Mouse (Mus musculus) kidney, embryonic 16.5 days (tissue): ENCODE data around the gene Sapcd2. TPM values are rescaled to one million over a fixed set of nuclear protein-coding genes. Genes with fewer than 3 reads are reported as not detected.

ENCODE experiments used
- ATAC-seq: fragments of 200-750 bp; cut with Nextera tagmentation; 2 replicates; pipeline ENCODE4 v1.8.0; 2017; ENCODE audit warnings: moderate TSS enrichment; ENCODE audit not compliant: low FRiP score, low TSS enrichment
- H3K27ac ChIP-seq: fragments of 300-500 bp; sonication (generic); 2 replicates; pipeline ENCODE4 v1.5.1; 2014; ENCODE audit warnings: low read length
- H3K27me3 ChIP-seq: fragments of 300-500 bp; sonication (generic); 2 replicates; pipeline ENCODE4 v1.6.1; 2014; ENCODE audit warnings: low read length, control low read depth, mixed read lengths; ENCODE audit not compliant: insufficient read depth
- H3K36me3 ChIP-seq: fragments of 300-500 bp; sonication (generic); 2 replicates; pipeline ENCODE4 v1.6.1; 2014; ENCODE audit warnings: low read length, control low read depth, mixed read lengths; ENCODE audit not compliant: insufficient read depth
- H3K4me1 ChIP-seq: fragments of 300-500 bp; sonication (generic); 2 replicates; pipeline ENCODE4 v1.6.1; 2014; ENCODE audit warnings: low read length, control low read depth, mixed read lengths; ENCODE audit not compliant: insufficient read depth
- H3K4me2 ChIP-seq: fragments of 300-500 bp; sonication (generic); replicated peaks from 2 replicates; pipeline ENCODE4 v1.6.1; 2014; ENCODE audit warnings: low read depth, low read length
- H3K4me3 ChIP-seq: fragments of 300-500 bp; sonication (generic); 2 replicates; pipeline ENCODE4 v1.5.1; 2014; ENCODE audit warnings: mild to moderate bottlenecking, low read length
- H3K9ac ChIP-seq: fragments of 300-500 bp; sonication (generic); replicated peaks from 2 replicates; pipeline ENCODE4 v1.6.1; 2014; ENCODE audit warnings: low read length
- H3K9me3 ChIP-seq: fragments of 300-500 bp; sonication (generic); 2 replicates; pipeline ENCODE4 v1.6.1; 2016; ENCODE audit warnings: low read length, control low read depth
- WGBS: fragments of 180-500 bp; shearing (Covaris S2); extraction: QIAGEN DNeasy Blood & Tissue Kit; methylation state at CpG from one replicate; pipeline ENCODE4 v1.1.7; 2014; 5-methylcytosine and 5-hydroxymethylcytosine counted together
- polyA plus RNA-seq: library from polyadenylated mRNA; unstranded; fragments of >200 nt; fragmentation: Nextera tagmentation; extraction: Ambion mirVana; gene quantifications from 2 replicates; pipeline ENCODE4 v1.2.1, GENCODE M21; 2015

The Sapcd2 gene
- polyA plus RNA-seq, result 39.3 and 41.2 TPM in 2 replicates

DNA sequence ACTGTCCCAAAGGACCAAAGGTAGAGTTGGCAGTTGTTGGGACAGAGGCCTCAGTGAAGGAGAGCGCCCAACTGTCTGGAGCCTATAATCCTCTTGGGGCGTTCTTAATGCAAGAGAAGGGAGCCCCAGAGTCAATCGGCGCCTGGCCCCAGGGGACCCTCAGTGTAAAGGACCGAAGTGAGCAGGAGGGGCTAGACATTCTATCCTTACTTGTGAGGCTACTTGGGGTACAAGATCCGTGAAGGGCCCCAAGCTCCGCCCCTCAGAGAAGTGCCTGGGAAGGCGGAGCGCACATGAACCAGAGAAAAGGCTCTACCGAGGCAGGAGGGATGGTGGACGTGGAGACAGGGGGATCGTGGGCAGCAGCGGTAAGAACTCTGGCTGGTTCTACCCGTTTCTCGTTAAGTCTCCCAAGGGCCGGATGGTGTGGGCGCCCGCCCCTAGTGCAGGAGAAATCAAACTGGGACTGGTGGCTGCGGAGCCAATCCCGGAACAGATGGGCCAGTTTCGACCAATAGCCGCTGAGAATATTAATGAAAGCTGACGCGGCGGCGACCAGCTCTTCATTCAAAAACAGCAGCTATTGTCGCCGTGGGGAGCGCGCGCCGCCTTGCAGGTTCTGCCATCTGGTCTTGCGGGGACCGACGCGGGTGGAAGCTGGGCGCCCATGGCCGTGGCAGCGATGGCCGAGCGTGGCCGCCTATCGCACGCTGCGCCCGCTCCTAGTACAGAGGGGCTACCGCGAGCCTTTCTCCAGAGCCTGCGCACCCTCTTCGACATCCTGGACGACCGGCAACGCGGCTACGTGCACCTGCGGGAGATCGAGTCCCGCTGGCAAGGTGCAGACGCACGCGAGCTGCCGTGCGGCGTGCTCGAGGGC, at the start of gene Sapcd2:
Sapcd2 (plus strand) TSS at position 558 of the 880 bp plus-strand sequence.
- ATAC-seq, result peak; percentile 95
- under 1% methylated on average over 65 of the region's 65 CpGs for WGBS
- Histone ChIP-seq H3K9me3 (no peaks in the 10 kb centered on the region), H3K9ac (peak within 1 kb of the TSS; percentile 81), H3K4me2 (peak within 1 kb of the TSS; percentile 97), H3K27me3 (no peaks in the 10 kb centered on the region), H3K27ac (peak within 1 kb of the TSS; percentile 86), H3K4me1 (peaks cover 24% of the 10 kb centered on the region), H3K36me3 (peaks cover 11% of the 10 kb centered on the region; the same call in 1 of the 2 replicates), H3K4me3 (peak within 1 kb of the TSS; percentile 83)

DNA sequence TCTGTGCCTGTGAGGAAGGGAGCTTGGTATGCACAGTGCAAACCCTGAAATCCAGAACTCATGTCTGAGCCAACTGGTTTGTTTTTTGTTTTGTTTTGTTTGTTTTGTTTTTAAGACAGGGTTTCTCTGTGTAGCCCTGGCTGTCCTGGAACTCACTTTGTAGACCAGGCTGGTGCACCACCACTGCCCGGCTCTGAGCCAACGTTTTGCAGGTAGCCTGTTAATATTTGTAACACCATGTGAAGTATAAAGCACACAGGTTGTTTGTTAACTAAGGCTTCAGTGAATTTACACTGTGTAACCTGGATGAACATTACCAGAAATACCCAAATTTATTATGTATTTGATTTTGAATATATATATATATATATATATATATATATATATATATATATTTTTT, 46.1 kb upstream of the Sapcd2 start:
- Histone ChIP-seq H3K36me3 (no peaks in the 10 kb centered on the region), H3K4me2 (no peak overlapping the region), H3K4me3 (no peak overlapping the region), H3K27me3 (no peaks in the 10 kb centered on the region), H3K27ac (no peak overlapping the region), H3K9ac (no peak overlapping the region), H3K4me1 (no peaks in the 10 kb centered on the region; the same call in 1 of the 2 replicates), H3K9me3 (no peaks in the 10 kb centered on the region)
- 76% methylated on average over 2 of the region's 2 CpGs for WGBS
- no peak for ATAC-seq

DNA sequence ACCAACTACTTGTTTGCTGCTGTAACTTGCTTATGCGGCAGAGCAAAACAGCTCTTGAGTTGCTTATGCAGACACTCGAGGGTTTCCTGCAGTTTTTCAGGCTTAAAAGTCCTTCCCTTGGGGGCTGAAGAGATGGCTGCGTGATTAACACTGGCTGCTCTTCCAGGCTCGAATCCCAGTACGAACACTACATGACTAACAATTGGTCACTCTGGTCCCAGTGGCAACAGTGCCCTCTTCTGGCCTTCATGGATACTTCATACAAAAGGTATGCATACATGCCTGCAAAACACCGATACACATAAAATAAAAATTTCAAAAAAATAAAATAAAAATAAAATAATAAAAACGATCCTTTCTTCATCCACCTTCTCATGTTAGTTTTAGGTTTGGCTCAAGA, 43.7 kb upstream of the Sapcd2 start:
- WGBS, result 41% methylated on average over 7 of the region's 7 CpGs
- ATAC-seq, result no peak

DNA sequence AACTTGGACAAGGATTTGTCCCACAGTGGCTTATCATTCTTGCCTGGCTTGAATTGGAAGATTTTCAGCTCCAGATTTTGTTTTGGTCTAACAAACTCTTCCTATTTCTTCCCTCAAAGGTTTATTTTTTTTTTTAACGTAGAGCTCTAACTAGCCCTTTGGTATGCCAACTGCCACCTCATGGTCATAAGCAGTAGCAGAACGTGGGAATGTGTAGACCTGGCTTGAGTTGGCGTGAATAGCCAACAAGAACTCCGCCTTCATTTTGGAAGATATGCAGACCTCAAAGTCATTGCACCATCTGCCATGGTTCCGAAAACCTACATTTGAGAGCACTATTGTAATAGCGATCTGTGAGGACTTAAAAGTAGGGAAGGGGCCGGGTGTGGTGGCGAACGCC, 40.7 kb upstream of the Sapcd2 start:
- Histone ChIP-seq H3K36me3 (peaks cover 25% of the 10 kb centered on the region; the same call in 1 of the 2 replicates), H3K27ac (no peak overlapping the region), H3K9ac (peak overlapping the region; percentile 80), H3K4me1 (peaks cover 14% of the 10 kb centered on the region), H3K4me2 (peak overlapping the region; percentile 75), H3K9me3 (no peaks in the 10 kb centered on the region), H3K27me3 (no peaks in the 10 kb centered on the region), H3K4me3 (peak overlapping the region; percentile 92)
- whole genome bisulfite sequencing, result 60% methylated on average over 9 of the region's 9 CpGs
- no peak for ATAC-seq

More for the DNA sequence above, 43.7 kb upstream of the Sapcd2 start:
- no peak overlapping the region for H3K4me2 ChIP-seq
- no peaks in the 10 kb centered on the region for H3K9me3 ChIP-seq
- no peak overlapping the region for H3K27ac ChIP-seq
- H3K36me3 ChIP-seq, result no peaks in the 10 kb centered on the region
- peaks cover 11% of the 10 kb centered on the region for H3K4me1 ChIP-seq
- no peak overlapping the region for H3K4me3 ChIP-seq
- no peak overlapping the region for H3K9ac ChIP-seq
- no peaks in the 10 kb centered on the region for H3K27me3 ChIP-seq

- Histone ChIP-seq H3K27me3 (no peaks in the 10 kb centered on the region), H3K27ac (peak within 1 kb of the TSS; percentile 84), H3K4me1 (peaks cover 14% of the 10 kb centered on the region), H3K4me3 (peak within 1 kb of the TSS; percentile 92), H3K9ac (peak within 1 kb of the TSS; percentile 84), H3K36me3 (peaks cover 34% of the 10 kb centered on the region; the same call in 1 of the 2 replicates), H3K4me2 (peak within 1 kb of the TSS; percentile 86), H3K9me3 (no peaks in the 10 kb centered on the region)
- peak; percentile 99 for ATAC-seq
- WGBS, result under 1% methylated on average over 78 of the region's 78 CpGs
These were observed 39.6 kb upstream of the Sapcd2 start, which contains the start of gene Man1b1 for GRCm38 (mm10) chr2:25332286-25333160. Gene Man1b1 (plus strand): TSS chr2:25332338.

DNA sequence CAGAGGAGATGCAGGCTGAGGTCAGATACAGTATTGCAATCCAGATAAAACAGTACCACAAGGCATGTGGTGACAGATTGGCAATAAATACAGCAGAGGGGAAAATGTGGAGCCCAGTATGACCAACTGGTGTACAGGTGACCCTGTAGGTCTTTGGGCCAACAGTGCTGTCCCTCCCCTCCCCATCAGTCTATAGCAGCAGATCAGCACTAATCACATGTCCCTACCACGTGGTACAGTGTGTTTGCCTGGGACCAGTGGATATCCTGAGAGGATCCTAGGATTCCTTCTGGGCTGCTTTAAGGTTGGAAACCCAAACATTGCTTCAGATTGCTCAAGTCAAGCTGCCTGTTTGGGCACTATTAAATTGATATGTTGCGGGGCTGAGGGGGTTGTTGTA, 38.6 kb upstream of the Sapcd2 start:
- no peaks in the 10 kb centered on the region for H3K9me3 ChIP-seq
- peak overlapping the region; percentile 86 for H3K4me2 ChIP-seq
- peaks cover 14% of the 10 kb centered on the region for H3K4me1 ChIP-seq
- H3K27me3 ChIP-seq, result no peaks in the 10 kb centered on the region
- H3K9ac ChIP-seq, result peak overlapping the region; percentile 84
- H3K27ac ChIP-seq, result no peak overlapping the region
- ATAC-seq, result no peak
- peak overlapping the region; percentile 92 for H3K4me3 ChIP-seq
- peaks cover 40% of the 10 kb centered on the region for H3K36me3 ChIP-seq
- 89% methylated on average over 2 of the region's 2 CpGs for WGBS

- Histone ChIP-seq H3K4me3 (no peak overlapping the region), H3K36me3 (peaks cover 73% of the 10 kb centered on the region), H3K9me3 (no peaks in the 10 kb centered on the region), H3K27ac (no peak overlapping the region), H3K27me3 (no peaks in the 10 kb centered on the region), H3K4me1 (peaks cover 5% of the 10 kb centered on the region), H3K4me2 (no peak overlapping the region), H3K9ac (no peak overlapping the region)
- 86% methylated on average over 6 of the region's 6 CpGs for WGBS
- no peak for ATAC-seq
These were observed 33.8 kb upstream of the Sapcd2 start for GRCm38 (mm10) chr2:25338303-25338702.

- no peak for ATAC-seq
- H3K4me1 ChIP-seq, result no peaks in the 10 kb centered on the region
- 77% methylated on average over 7 of the region's 7 CpGs for WGBS
- no peaks in the 10 kb centered on the region for H3K9me3 ChIP-seq
- H3K4me3 ChIP-seq, result no peak overlapping the region
- H3K36me3 ChIP-seq, result peaks cover 80% of the 10 kb centered on the region
- no peak overlapping the region for H3K9ac ChIP-seq
- no peaks in the 10 kb centered on the region for H3K27me3 ChIP-seq
- H3K27ac ChIP-seq, result no peak overlapping the region
- H3K4me2 ChIP-seq, result no peak overlapping the region
These were observed 24.0 kb upstream of the Sapcd2 start for GRCm38 (mm10) chr2:25348162-25348561.

DNA sequence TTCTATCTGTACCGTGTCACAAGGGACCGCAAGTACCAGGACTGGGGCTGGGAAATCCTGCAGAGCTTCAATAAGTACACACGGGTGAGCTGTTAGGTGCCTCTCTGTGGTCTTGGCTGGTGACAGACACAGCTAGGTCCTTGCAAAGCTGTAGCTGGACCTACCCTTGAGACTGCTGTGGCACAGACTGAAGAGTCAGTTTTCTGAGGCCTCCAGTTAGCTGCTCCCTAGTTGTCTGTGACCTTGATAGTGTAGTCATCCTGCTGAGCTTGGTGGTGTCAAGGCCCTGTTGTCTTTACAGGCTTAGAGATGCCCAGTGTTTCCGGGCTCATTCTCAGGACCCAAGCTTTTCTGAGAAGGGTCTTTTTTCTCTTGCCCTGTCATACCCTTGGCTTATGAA, 22.6 kb upstream of the Sapcd2 start:
- ATAC-seq, result no peak
- Histone ChIP-seq H3K4me2 (no peak overlapping the region), H3K27me3 (no peaks in the 10 kb centered on the region), H3K36me3 (peaks cover 69% of the 10 kb centered on the region), H3K4me1 (no peaks in the 10 kb centered on the region), H3K9me3 (no peaks in the 10 kb centered on the region), H3K4me3 (no peak overlapping the region), H3K9ac (no peak overlapping the region), H3K27ac (no peak overlapping the region)
- WGBS, result 98% methylated on average over 4 of the region's 4 CpGs
